Mouse (Mus musculus) liver, embryonic 14.5 days (tissue): ENCODE results near the gene Rbm6. TPM values are rescaled to one million over a fixed set of nuclear protein-coding genes. Genes with fewer than 3 reads are reported as not detected.

ENCODE experiments used
- ATAC-seq: fragments of 200-750 bp; cut with Nextera tagmentation; 2 replicates; pipeline ENCODE4 v1.8.0; 2017; ENCODE audit warnings: moderate number of reproducible peaks, mild to moderate bottlenecking, moderate library complexity; ENCODE audit not compliant: insufficient read depth
- DNase-seq, 3 experiments: peaks; one replicate each; pipeline ENCODE4 v3.0.0-alpha.2; 2012 to 2013; ENCODE audit warnings: low read depth in 3 of 3, low spot score in 3 of 3
- H3K27ac ChIP-seq: fragments of 300-500 bp; sonication (generic); 2 replicates; pipeline ENCODE4 v1.5.1; 2014; ENCODE audit warnings: moderate library complexity, mild to moderate bottlenecking, control low read depth, inconsistent platforms
- H3K27me3 ChIP-seq: fragments of 300-500 bp; sonication (generic); 2 replicates; pipeline ENCODE4 v1.6.1; 2014; ENCODE audit warnings: mild to moderate bottlenecking, low read length, moderate library complexity; ENCODE audit not compliant: control insufficient read depth, insufficient read depth
- H3K36me3 ChIP-seq: fragments of 300-500 bp; sonication (generic); replicated peaks from 2 replicates; pipeline ENCODE4 v1.6.1; 2014; ENCODE audit warnings: low read depth; ENCODE audit not compliant: control insufficient read depth, insufficient read depth
- H3K4me1 ChIP-seq, 2 experiments: fragments of 200-500 bp in 1 of 2; fragments of 300-500 bp in 1 of 2; sonication (generic) in 1 of 2; replicated peaks; 2 replicates each; pipeline ENCODE4 v1.6.1; 2012 to 2014; ENCODE audit warnings: antibody characterized with exemption in 1 of 2, inconsistent platforms in 1 of 2, low read length in 1 of 2; ENCODE audit not compliant: control insufficient read depth in 2 of 2, insufficient read depth in 2 of 2
- H3K4me2 ChIP-seq: fragments of 300-500 bp; sonication (generic); 2 replicates; pipeline ENCODE4 v1.6.1; 2014; ENCODE audit warnings: low read depth, mild to moderate bottlenecking, control low read depth, moderate library complexity
- H3K4me3 ChIP-seq, 2 experiments: fragments of 200-500 bp in 1 of 2; fragments of 300-500 bp in 1 of 2; sonication (generic) in 1 of 2; 2 replicates each; pipeline ENCODE4 v1.5.1; 2012 to 2014; ENCODE audit warnings: low read depth in 2 of 2, low read length in 2 of 2, mild to moderate bottlenecking in 2 of 2, control low read depth in 1 of 2, inconsistent platforms in 1 of 2, moderate library complexity in 1 of 2; ENCODE audit not compliant: insufficient read depth in 1 of 2
- H3K9ac ChIP-seq: fragments of 300-500 bp; sonication (generic); replicated peaks from 2 replicates; pipeline ENCODE4 v1.6.1; 2014; ENCODE audit warnings: mild to moderate bottlenecking, control low read depth, moderate library complexity
- H3K9me3 ChIP-seq: fragments of 300-500 bp; sonication (generic); 2 replicates; pipeline ENCODE4 v1.6.1; 2016; ENCODE audit warnings: low read length, mixed read lengths; ENCODE audit not compliant: control insufficient read depth
- CTCF ChIP-seq: IDR thresholded peaks from 2 replicates; pipeline ENCODE4 v1.5.1; 2016; ENCODE audit warnings: antibody characterized with exemption, low read depth, control low read depth
- EP300 ChIP-seq: IDR thresholded peaks from 2 replicates; pipeline ENCODE4 v1.6.1; 2016; ENCODE audit warnings: antibody characterized with exemption, low read depth
- WGBS: fragments of 180-500 bp; shearing (Covaris S2); extraction: QIAGEN DNeasy Blood & Tissue Kit; methylation state at CpG from one replicate; pipeline ENCODE4 v1.1.7; 2014; ENCODE audit not compliant: insufficient replicate concordance; 5-methylcytosine and 5-hydroxymethylcytosine counted together
- polyA plus RNA-seq, 2 experiments: library from polyadenylated mRNA; depleted of rRNA in 1 of 2; stranded (reverse) in 1 of 2; unstranded in 1 of 2; fragments of >200 nt; fragmentation: Nextera tagmentation in 1 of 2; extraction: Ambion mirVana in 1 of 2; gene quantifications; 2 replicates each; pipeline versions ENCODE4 v1.2.1 to v1.2.3; 2012 to 2014

Gene Rbm6
- polyA plus RNA-seq, 2 experiments = 18.9 to 20.9 TPM

GRCm38 (mm10) chr9:107880411-107880810, 7.4 kb upstream of the Rbm6 start:
- Histone ChIP-seq H3K36me3 (no peaks in the 10 kb centered on the region), H3K4me3 (no peak overlapping the region), H3K4me2 (no peak overlapping the region), H3K27me3 (no peaks in the 10 kb centered on the region), H3K9ac (no peak overlapping the region), H3K27ac (no peak overlapping the region), H3K4me1 (no peaks in the 10 kb centered on the region), H3K9me3 (no peaks in the 10 kb centered on the region)
- ATAC-seq (no peak), DNase-seq (no peak)
- WGBS = 49% methylated on average over 4 of the region's 4 CpGs
- no peak for TF ChIP-seq EP300
- no peak for TF ChIP-seq CTCF

- under 1% methylated on average over 79 of the region's 80 CpGs for WGBS
- Histone ChIP-seq H3K27ac (peak overlapping the region; percentile 93), H3K9me3 (no peaks in the 10 kb centered on the region), H3K27me3 (no peaks in the 10 kb centered on the region), H3K9ac (peak overlapping the region; percentile 95), H3K4me1 (peaks cover 13% of the 10 kb centered on the region in 2 experiments), H3K4me3 (peak overlapping the region; percentile 89 to 92), H3K36me3 (peaks cover 3% of the 10 kb centered on the region), H3K4me2 (peak overlapping the region; percentile 84)
- DNase-seq (peak; percentile 93 to 94 (median 94)), ATAC-seq (peak; percentile 99)
- no peak; the same call in 1 of the 2 replicates for TF ChIP-seq CTCF
Observed at GRCm38 (mm10) chr9:107872350-107873098, 513 bp downstream of the Rbm6 start.

GRCm38 (mm10) chr9:107866081-107866480, 7.0 kb downstream of the Rbm6 start:
- 87% methylated on average over 2 of the region's 2 CpGs for WGBS
- DNase-seq = no peak
- H3K36me3 ChIP-seq = peaks cover 3% of the 10 kb centered on the region
- H3K9me3 ChIP-seq = no peaks in the 10 kb centered on the region
- no peak for ATAC-seq
- no peaks in the 10 kb centered on the region for H3K27me3 ChIP-seq
- H3K4me1 ChIP-seq = peaks cover under 1 to 1% of the 10 kb centered on the region in 2 experiments
- no peak overlapping the region for H3K4me3 ChIP-seq
- H3K27ac ChIP-seq = no peak overlapping the region
- TF ChIP-seq CTCF = no peak
- no peak for TF ChIP-seq EP300
- H3K4me2 ChIP-seq = no peak overlapping the region
- no peak overlapping the region for H3K9ac ChIP-seq

- DNase-seq (no peak), ATAC-seq (no peak)
- no peaks in the 10 kb centered on the region for H3K9me3 ChIP-seq
- no peak overlapping the region for H3K4me2 ChIP-seq
- no peak overlapping the region for H3K9ac ChIP-seq
- no peaks in the 10 kb centered on the region for H3K27me3 ChIP-seq
- H3K27ac ChIP-seq = no peak overlapping the region
- H3K36me3 ChIP-seq = no peaks in the 10 kb centered on the region; the same call in 1 of the 2 replicates
- TF ChIP-seq EP300 = no peak
- TF ChIP-seq CTCF = no peak
- WGBS = 25% methylated on average over 1 of the region's 1 CpGs
- H3K4me3 ChIP-seq = no peak overlapping the region
- no peaks in the 10 kb centered on the region; a peak in 1 of 4 replicates for H3K4me1 ChIP-seq
Observed at GRCm38 (mm10) chr9:107864493-107864892, 8.5 kb downstream of the Rbm6 start.

GRCm38 (mm10) chr9:107858343-107858742, 14.7 kb downstream of the Rbm6 start:
- Histone ChIP-seq H3K9ac (no peak overlapping the region), H3K27me3 (no peaks in the 10 kb centered on the region), H3K4me3 (no peak overlapping the region), H3K27ac (no peak overlapping the region), H3K4me2 (no peak overlapping the region), H3K4me1 (peaks cover 0 to 4% of the 10 kb centered on the region in 2 experiments; a peak in 2 of 4 replicates), H3K9me3 (no peaks in the 10 kb centered on the region), H3K36me3 (peaks cover 9% of the 10 kb centered on the region; the same call in 1 of the 2 replicates)
- 38% methylated on average over 3 of the region's 3 CpGs for WGBS
- TF ChIP-seq EP300 = peak; percentile 29; the same call in 1 of the 2 replicates
- no peak for TF ChIP-seq CTCF
- DNase-seq = no peak
- peak; percentile 52 for ATAC-seq
